Mouse (Mus musculus) NIH3T3 (cell line): ENCODE measurements at regions not wholly inside any gene's neighbourhood (a gene's known extent, or its start where the extent isn't known, plus 50 kb on each side); places are given as distances from the start of the nearest gene placed in this dataset.

Source experiments
- DNase-seq: peaks from one replicate; pipeline ENCODE4 v3.0.0-alpha.2; 2012; ENCODE audit warnings: low read depth

DNA sequence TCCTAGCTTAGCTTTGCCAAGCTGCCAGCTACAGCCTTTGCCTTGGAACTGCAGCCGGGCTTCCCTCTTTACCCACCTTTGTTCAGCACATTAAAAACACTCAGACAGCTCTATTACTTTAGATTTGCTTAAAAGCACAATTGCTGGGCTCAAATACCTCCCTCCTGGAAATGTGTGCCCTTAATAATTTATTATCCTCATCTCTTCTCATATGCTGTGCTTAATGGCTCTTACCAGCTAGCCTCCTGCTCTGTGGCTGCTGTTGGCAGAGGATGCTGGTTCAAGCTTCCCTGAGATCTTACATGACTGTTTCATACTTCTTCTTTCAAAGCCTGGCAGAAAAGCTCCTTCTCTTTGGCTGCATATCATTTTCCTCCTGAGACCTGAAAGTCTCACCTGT, 378.1 kb upstream of the Cdh19 start:
- no peak for DNase-seq

GRCm38 (mm10) chr1:111337927-111338326, 360.5 kb upstream of the Cdh19 start:
- DNase-seq: no peak

GRCm38 (mm10) chr1:111302268-111302667, 324.9 kb upstream of the Cdh19 start:
- DNase-seq: no peak

GRCm38 (mm10) chr1:111286385-111286784, 309.0 kb upstream of the Cdh19 start:
- DNase-seq: no peak

DNA sequence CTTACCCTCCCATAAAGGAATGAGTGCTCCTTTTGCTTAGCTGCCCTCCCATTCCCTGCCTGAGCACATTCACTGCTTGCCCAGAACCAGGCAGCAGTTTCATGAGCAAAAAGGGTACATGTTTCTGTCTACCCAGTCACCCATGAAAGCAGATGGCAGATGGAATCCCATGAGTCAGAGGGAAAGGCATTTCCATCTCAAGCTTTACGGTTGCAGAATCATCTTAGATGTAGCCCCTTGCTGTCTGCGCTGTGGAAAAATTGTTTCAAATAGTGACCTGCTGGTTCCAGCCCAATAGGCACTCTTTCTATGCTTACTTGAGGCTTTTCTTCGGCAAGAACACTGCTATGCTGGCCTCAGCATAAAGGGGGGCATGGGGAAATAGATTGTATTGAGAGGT, 308.5 kb upstream of the Cdh19 start:
- no peak for DNase-seq

DNA sequence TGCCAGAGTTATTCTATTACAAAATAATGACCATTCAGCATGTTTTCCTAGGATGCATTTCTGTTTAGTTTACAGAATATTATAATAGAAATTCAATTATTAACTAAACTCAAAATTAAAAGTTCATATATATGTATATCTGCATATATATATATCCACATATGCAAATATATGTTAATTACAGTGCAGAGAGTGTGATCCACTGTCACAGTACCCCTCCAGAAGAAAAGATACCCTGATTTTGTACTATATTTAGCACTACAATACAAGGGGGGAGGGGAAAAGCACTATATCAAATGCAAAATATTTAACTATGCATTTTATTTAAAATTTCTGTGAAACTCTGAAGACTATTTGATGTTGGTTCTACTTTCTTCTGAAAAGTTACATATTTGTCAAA, 265.4 kb upstream of the Cdh19 start:
- DNase-seq: no peak

GRCm38 (mm10) chr1:111242344-111242743, 265.0 kb upstream of the Cdh19 start:
- peak; percentile 44 for DNase-seq
